Mouse (Mus musculus) monocyte, adult 5-6 weeks (primary cell): Measurements from ENCODE around the gene Tor4a. TPM values are rescaled to one million over a fixed set of nuclear protein-coding genes. Genes with fewer than 3 reads are reported as not detected.
A peak's percentile ranks its signal among the peaks of the same experiment; 100 is the strongest.

ENCODE experiments used
- ATAC-seq: fragments of 153-309, 156-312 bp; replicated peaks from 2 replicates; pipeline ENCODE4 v1.8.0; 2017; ENCODE audit warnings: mild to moderate bottlenecking; ENCODE audit not compliant: low TSS enrichment, insufficient number of reproducible peaks, severe bottlenecking, poor library complexity, low FRiP score
- total RNA-seq: library from RNA; stranded (forward); fragments of 200-1000, 200-491, 200-594 nt; gene quantifications from 3 replicates; pipeline ENCODE4 v1.2.3, GENCODE M21; 2017

The Tor4a gene
- total RNA-seq, 1 experiment from 2014 or later: 31.0 TPM

- ATAC-seq: no peak
These were observed 19.6 kb downstream of the Tor4a start for GRCm38 (mm10) chr2:25177076-25177475.

GRCm38 (mm10) chr2:25176573-25176972 is 20.1 kb downstream of the Tor4a start:
- no peak for ATAC-seq

- ATAC-seq: no peak
These were observed 21.0 kb downstream of the Tor4a start for GRCm38 (mm10) chr2:25175690-25176078.

GRCm38 (mm10) chr2:25174866-25175689 is 21.6 kb downstream of the Tor4a start:
- no peak for ATAC-seq

- ATAC-seq: no peak
These were observed 22.9 kb downstream of the Tor4a start for GRCm38 (mm10) chr2:25173821-25174220.

DNA sequence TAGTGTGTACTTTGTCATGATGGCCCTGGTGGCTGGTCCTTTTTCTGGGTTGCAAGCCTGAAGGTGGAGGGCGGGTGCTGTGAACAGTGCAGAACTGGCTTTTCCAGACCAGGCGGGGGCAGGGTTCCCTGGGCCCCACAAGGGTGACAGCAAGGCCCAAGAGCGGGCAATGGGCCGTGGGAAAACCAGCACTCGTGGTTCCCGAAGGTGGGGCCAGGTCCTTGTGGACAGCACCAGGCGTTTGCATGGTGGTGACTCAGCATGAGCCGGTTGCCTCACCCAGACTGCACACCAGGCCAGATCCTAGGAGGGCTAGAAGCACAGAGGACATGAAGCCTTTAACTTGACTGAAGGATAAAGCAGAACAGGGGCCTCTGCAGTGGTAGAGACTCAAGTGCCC is 24.1 kb downstream of the Tor4a start:
- ATAC-seq: peak; percentile 19; the same call in 1 of the 2 replicates

GRCm38 (mm10) chr2:25171769-25172153 is 24.9 kb downstream of the Tor4a start:
- no peak for ATAC-seq

DNA sequence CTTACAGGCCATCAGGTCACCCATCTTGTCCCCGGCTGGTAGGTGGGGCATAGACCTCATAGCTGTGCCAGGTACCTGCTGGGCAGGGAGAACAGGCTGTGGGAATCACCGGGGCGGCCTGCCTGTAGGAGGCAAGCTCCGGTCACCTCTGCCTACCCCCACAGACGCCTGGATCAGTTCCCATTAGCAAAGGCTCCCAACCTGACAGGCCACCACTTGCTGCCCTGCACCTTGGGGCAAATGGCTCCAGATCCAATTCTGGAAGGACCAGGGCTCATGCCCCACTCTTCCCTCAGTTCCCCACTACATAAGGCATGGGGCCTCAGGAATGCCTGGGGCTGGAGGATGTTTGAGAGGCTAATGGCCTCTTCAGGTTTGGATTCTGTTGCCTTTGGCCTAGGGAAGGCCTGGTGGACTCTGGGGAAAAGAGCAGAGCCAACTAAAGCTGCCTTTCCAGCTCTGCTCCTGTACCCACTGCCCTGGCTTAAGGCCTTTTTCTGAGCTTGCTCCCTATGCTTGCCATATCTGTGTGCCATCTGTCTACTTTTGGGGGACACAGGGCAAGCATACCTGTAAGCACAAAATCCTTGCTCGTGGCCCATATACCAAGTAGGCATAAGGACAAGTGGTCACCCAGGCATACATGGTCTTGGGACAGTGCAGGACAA is 25.5 kb downstream of the Tor4a start:
- ATAC-seq: no peak

- ATAC-seq: no peak
These were observed 26.2 kb downstream of the Tor4a start for GRCm38 (mm10) chr2:25170326-25171100.

- ATAC-seq: no peak
These were observed 26.9 kb downstream of the Tor4a start for GRCm38 (mm10) chr2:25169778-25170177.

DNA sequence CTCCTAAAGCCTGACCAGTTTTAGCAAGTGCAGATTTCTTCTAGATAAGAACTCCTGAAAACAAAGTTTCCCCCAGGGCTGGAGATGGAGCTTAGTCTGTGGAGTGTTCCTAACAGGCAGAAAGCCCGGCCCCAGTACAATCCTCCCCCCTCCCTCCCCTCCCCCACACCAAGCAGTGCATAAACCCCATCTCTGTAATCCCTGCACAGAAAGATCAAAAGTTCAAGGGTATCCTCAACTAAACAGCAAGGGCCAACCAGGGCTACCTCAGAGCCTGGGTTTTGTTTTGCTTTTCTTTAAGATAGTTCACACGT is 28.1 kb downstream of the Tor4a start:
- ATAC-seq: no peak

DNA sequence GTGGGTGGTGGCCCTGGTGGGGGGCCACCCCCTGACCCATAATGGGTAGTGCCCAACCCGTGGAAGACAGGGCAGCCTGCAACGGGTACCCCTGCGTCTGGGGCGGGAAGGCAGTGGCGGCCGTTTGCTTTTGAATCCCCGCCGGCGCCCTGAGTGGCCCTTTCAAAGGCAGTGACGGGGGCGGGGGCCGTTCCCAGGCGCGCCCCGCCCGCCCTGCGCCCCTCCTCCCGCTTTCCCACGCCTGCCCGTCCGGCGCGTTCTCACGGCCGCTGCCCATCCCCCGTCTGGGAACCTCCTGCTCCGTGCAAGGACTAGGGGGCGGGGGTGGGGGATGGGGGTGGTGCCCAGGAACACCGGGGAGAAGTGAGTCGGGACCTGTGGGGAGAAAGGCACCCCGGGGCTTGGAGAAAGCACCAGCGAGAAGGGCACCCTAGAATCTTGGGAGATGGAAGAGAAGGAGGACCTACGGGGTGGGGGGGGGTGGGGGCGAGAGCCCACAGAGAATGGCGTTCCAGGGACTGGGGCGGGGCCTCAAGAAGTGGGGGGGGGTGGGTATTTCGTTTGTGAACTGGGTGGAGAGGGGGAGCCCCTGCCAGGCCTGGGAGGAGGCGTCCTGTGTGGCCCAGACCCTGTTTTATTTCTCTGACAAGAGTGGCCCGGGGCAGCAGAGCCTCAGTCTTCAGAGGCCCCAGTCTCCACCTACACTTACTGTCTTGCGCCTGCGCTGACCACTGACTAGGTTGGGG is 28.6 kb downstream of the Tor4a start:
- ATAC-seq: no peak

DNA sequence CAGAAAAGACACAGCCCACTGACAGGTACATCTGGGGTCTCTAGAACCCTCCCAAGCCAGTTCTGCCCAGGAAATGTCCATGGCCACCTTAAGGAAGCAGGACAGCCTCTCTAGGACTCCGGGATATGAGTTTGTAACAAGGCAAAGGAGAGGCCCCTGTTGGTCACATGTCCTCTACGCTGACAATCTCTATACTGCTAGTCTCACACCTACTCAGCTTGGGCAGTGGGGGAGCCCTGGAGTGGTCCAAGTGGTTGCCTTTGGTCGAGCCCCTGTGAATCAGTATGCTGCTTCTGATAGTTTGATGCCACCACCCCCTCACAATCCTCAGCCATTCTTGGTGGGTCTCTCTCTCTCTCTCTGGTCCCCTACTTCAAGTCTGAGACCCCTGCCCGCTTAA is 29.2 kb downstream of the Tor4a start:
- no peak for ATAC-seq

- peak; percentile 56 for ATAC-seq
These were observed 39.0 kb downstream of the Tor4a start for GRCm38 (mm10) chr2:25157655-25158054.

- no peak for ATAC-seq
These were observed 39.7 kb downstream of the Tor4a start for GRCm38 (mm10) chr2:25156990-25157389.

DNA sequence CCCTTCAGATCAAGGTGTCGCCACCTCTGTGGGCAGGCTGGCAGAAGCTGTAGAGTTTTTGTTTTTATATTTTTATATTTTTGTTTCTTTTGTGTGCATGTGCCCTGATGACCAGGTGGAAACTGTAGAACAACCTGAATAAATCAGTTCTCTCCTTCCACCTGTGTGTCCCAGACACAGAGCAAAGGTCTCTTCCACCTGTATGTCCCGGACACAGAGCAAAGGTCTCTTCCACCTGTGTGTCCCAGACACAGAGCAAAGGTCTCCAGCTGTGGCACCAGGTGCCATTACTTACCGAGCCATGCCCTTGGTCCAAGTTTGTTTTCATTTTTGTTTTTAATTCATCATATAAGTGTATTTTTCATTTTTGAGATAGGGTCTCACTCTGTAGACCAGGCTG is 40.5 kb downstream of the Tor4a start:
- no peak for ATAC-seq

GRCm38 (mm10) chr2:25151280-25151956 is 45.3 kb downstream of the Tor4a start:
- ATAC-seq: no peak

DNA sequence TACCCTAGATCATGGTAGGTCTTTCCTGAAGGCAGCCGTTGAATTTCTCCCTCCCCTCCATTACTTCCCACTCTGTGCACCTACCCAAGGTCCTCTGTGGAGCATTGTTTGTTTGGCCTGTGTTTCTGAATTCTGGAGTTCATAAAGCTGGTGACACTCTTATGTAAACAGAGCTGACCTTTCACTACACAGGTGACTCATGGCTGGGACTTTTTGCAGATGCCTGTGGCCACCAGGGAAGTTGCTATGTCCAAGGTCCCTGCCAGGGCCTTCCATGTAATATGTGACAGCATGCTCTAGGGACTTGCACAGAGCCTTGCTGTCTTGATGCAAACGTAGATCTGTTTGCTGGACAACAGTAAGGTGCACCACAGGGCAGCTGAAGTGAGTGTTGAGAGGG is 47.0 kb downstream of the Tor4a start:
- ATAC-seq: no peak

GRCm38 (mm10) chr2:25147892-25148291 is 48.8 kb downstream of the Tor4a start:
- peak; percentile 70 for ATAC-seq
